In genomic region chr11:82951865-82952611, GRCm38 (mm10) we compare ENCODE assay signal across 7 mouse cellular contexts. TPM values are rescaled to one million over a fixed set of nuclear protein-coding genes. Genes with fewer than 3 reads are reported as not detected.
DNase-seq lines count a peak whose midpoint lies in the region; ATAC-seq lines count a peak whose summit lies in the region.

No protein-coding gene starts in this region.

- H3K27ac ChIP-seq in embryonic facial prominence, embryonic 14.5 days (replicated peaks; ENCODE audit: low read depth, low read length) = no peak overlapping the region
- H3K27ac ChIP-seq in limb, embryonic 10.5 days = no peak overlapping the region
- no peak overlapping the region for H3K27ac ChIP-seq in midbrain, embryonic 10.5 days (replicated peaks)

- H3K4me3 ChIP-seq in embryonic facial prominence, embryonic 14.5 days (ENCODE audit: low read depth, low read length) = peak overlapping the region; percentile 19
- H3K4me3 ChIP-seq in limb, embryonic 10.5 days = 0 out of 2 replicates have a peak overlapping the region, but pooled peaks have one; percentile 16
- H3K4me3 ChIP-seq in midbrain, embryonic 10.5 days = peak overlapping the region; percentile 35

- DNase-seq in embryonic facial prominence, embryonic 14.5 days (ENCODE audit: low spot score) = no peak
- peak; percentile 78 for DNase-seq in heart, postnatal 25 days (ENCODE audit: low spot score)
- peak; percentile 35 for DNase-seq in limb, embryonic 10.5 days (ENCODE audit: low spot score)
- peak; percentile 27 for DNase-seq in midbrain, embryonic 10.5 days (ENCODE audit: low spot score)
- DNase-seq in thymus, postnatal 25 days = peak; percentile 55
- DNase-seq in adipocyte (ENCODE audit: low spot score) = no peak

- no peak overlapping the region for H3K9ac ChIP-seq in embryonic facial prominence, embryonic 14.5 days (ENCODE audit: low read depth, low read length)

- no peaks in the 10 kb centered on the region for H3K9me3 ChIP-seq in embryonic facial prominence, embryonic 14.5 days (ENCODE audit: control insufficient read depth, low read length)
- no peaks in the 10 kb centered on the region for H3K9me3 ChIP-seq in limb, embryonic 10.5 days (replicated peaks)
- H3K9me3 ChIP-seq in midbrain, embryonic 10.5 days (replicated peaks) = no peaks in the 10 kb centered on the region

- 10% methylated on average over 28 of the region's 28 CpGs for WGBS in embryonic facial prominence, embryonic 14.5 days
- 7% methylated on average over 28 of the region's 28 CpGs for WGBS in limb, embryonic 10.5 days
- WGBS in midbrain, embryonic 10.5 days = 7% methylated on average over 28 of the region's 28 CpGs

- peak; percentile 29 for ATAC-seq in activated CD4-positive, CD25-positive, alpha-beta regulatory T cell, adult 4 months
- no peak for ATAC-seq in embryonic facial prominence, embryonic 14.5 days (ENCODE audit: low read depth)

- intact Hi-C loops in heart, postnatal 25 days (cut with DNase I) = loop anchor here (10.0 kb wide), 1 partner anchor 513 kb away; the partner anchor contains the start of gene Mmp28

- no peaks in the 10 kb centered on the region for H3K4me1 ChIP-seq in embryonic facial prominence, embryonic 14.5 days (ENCODE audit: control insufficient read depth, insufficient read depth, low read length)
- H3K4me1 ChIP-seq in limb, embryonic 10.5 days = peaks cover 16% of the 10 kb centered on the region
- H3K4me1 ChIP-seq in midbrain, embryonic 10.5 days = peaks cover 11% of the 10 kb centered on the region

- peak overlapping the region; percentile 9 for H3K4me2 ChIP-seq in embryonic facial prominence, embryonic 14.5 days (ENCODE audit: low read depth, low read length)

- peaks cover 47% of the 10 kb centered on the region for H3K27me3 ChIP-seq in embryonic facial prominence, embryonic 14.5 days (replicated peaks; ENCODE audit: control insufficient read depth, insufficient read depth, low read length)
- H3K27me3 ChIP-seq in limb, embryonic 10.5 days (ENCODE audit: low read depth, poor library complexity, severe bottlenecking) = peaks cover 80% of the 10 kb centered on the region
- peaks cover 56% of the 10 kb centered on the region for H3K27me3 ChIP-seq in midbrain, embryonic 10.5 days (ENCODE audit: low read depth, poor library complexity, severe bottlenecking)

- no peaks in the 10 kb centered on the region for H3K36me3 ChIP-seq in embryonic facial prominence, embryonic 14.5 days (ENCODE audit: control insufficient read depth, insufficient read depth, low read length)
- H3K36me3 ChIP-seq in limb, embryonic 10.5 days = no peaks in the 10 kb centered on the region
- no peaks in the 10 kb centered on the region for H3K36me3 ChIP-seq in midbrain, embryonic 10.5 days

RNA-seq across cellular contexts. Expression of gene Slfn5, which starts 0.9 kb away (rescaled TPM):
- polyA plus RNA-seq in activated CD4-positive, CD25-positive, alpha-beta regulatory T cell, adult 4 months (2017; shearing (Covaris generic)) = 10 to 100 TPM; 28.0 to 37.3 TPM
- polyA plus RNA-seq in embryonic facial prominence, embryonic 14.5 days (2014; fragmentation: Nextera tagmentation; extraction: Ambion mirVana) = 2.4 and 3.9 TPM in 2 replicates
- total RNA-seq in heart, postnatal 25 days (2021) = 10 to 100 TPM; 60.8 to 70.3 TPM
- 0.31 and 0.46 TPM in 2 replicates for polyA plus RNA-seq in limb, embryonic 10.5 days (2016; fragmentation: Nextera tagmentation; extraction: Ambion mirVana)
- polyA plus RNA-seq in midbrain, embryonic 10.5 days (2016; fragmentation: Nextera tagmentation; extraction: Ambion mirVana) = 0.11 and 0.22 TPM in 2 replicates

RNA-seq across cellular contexts. Expression of gene Slfn9, which starts 39.6 kb away (rescaled TPM):
- polyA plus RNA-seq in activated CD4-positive, CD25-positive, alpha-beta regulatory T cell, adult 4 months (2017; shearing (Covaris generic)) = 10 to 100 TPM; 16.2 to 24.2 TPM
- 16.6 and 17.1 TPM in 2 replicates for polyA plus RNA-seq in embryonic facial prominence, embryonic 14.5 days (2014; fragmentation: Nextera tagmentation; extraction: Ambion mirVana)
- 1 to 10 TPM; 1.1 to 1.5 TPM for total RNA-seq in heart, postnatal 25 days (2021)
- 10.1 and 15.1 TPM in 2 replicates for polyA plus RNA-seq in limb, embryonic 10.5 days (2016; fragmentation: Nextera tagmentation; extraction: Ambion mirVana)
- polyA plus RNA-seq in midbrain, embryonic 10.5 days (2016; fragmentation: Nextera tagmentation; extraction: Ambion mirVana) = 7.4 and 9.3 TPM in 2 replicates

RNA-seq across cellular contexts. Expression of gene Unc45b, which starts 41.7 kb away (rescaled TPM):
- polyA plus RNA-seq in activated CD4-positive, CD25-positive, alpha-beta regulatory T cell, adult 4 months (2017; shearing (Covaris generic)) = not detected
- 37.1 and 44.5 TPM in 2 replicates for polyA plus RNA-seq in embryonic facial prominence, embryonic 14.5 days (2014; fragmentation: Nextera tagmentation; extraction: Ambion mirVana)
- total RNA-seq in heart, postnatal 25 days (2021) = 100 to 1,000 TPM; 172 to 215 TPM
- 0.73 and 1.4 TPM in 2 replicates for polyA plus RNA-seq in limb, embryonic 10.5 days (2016; fragmentation: Nextera tagmentation; extraction: Ambion mirVana)
- 0.26 and 0.30 TPM in 2 replicates for polyA plus RNA-seq in midbrain, embryonic 10.5 days (2016; fragmentation: Nextera tagmentation; extraction: Ambion mirVana)

RNA-seq across cellular contexts. Expression of gene Nle1, which starts 43.8 kb away (rescaled TPM):
- polyA plus RNA-seq in activated CD4-positive, CD25-positive, alpha-beta regulatory T cell, adult 4 months (2017; shearing (Covaris generic)) = 10 to 100 TPM; 34.6 to 37.7 TPM
- polyA plus RNA-seq in embryonic facial prominence, embryonic 14.5 days (2014; fragmentation: Nextera tagmentation; extraction: Ambion mirVana) = 24.3 and 30.7 TPM in 2 replicates
- total RNA-seq in heart, postnatal 25 days (2021) = 10 to 100 TPM; 12.1 to 14.5 TPM
- 54.6 and 55.3 TPM in 2 replicates for polyA plus RNA-seq in limb, embryonic 10.5 days (2016; fragmentation: Nextera tagmentation; extraction: Ambion mirVana)
- 40.3 and 40.4 TPM in 2 replicates for polyA plus RNA-seq in midbrain, embryonic 10.5 days (2016; fragmentation: Nextera tagmentation; extraction: Ambion mirVana)

Comparison
In these comparisons a context has a peak if more than half of its experiments do, and no peak if none do; other contexts are left out.
1. DNase-seq: peak in heart, postnatal 25 days (single experiment), limb, embryonic 10.5 days (single experiment), midbrain, embryonic 10.5 days (single experiment) and thymus, postnatal 25 days (single experiment); none in embryonic facial prominence, embryonic 14.5 days (single experiment) and adipocyte (single experiment).
2. RNA of gene Unc45b, which starts 41.7 kb away (polyA plus RNA-seq): 37.1 to 44.5 TPM in embryonic facial prominence, embryonic 14.5 days; 0.73 to 1.4 TPM in limb, embryonic 10.5 days, 0.26 to 0.30 TPM in midbrain, embryonic 10.5 days and not detected in activated CD4-positive, CD25-positive, alpha-beta regulatory T cell, adult 4 months; every median in the first group is over 10 times any median in the second.
3. Peak in every context shown above with its lines, with median percentiles within 50 percentile points of each other: H3K4me3 ChIP-seq.